Mouse (Mus musculus) stomach, postnatal 0 days (tissue): ENCODE results near the gene Vinac1.

Source experiments
- CTCF ChIP-seq: IDR thresholded peaks from 2 replicates; pipeline ENCODE4 v1.5.1; 2016; ENCODE audit warnings: antibody characterized with exemption, low read depth, mild to moderate bottlenecking, moderate library complexity
- EP300 ChIP-seq: optimal IDR thresholded peaks from 2 replicates; pipeline ENCODE3; 2016; ENCODE audit warnings: antibody characterized with exemption

DNA sequence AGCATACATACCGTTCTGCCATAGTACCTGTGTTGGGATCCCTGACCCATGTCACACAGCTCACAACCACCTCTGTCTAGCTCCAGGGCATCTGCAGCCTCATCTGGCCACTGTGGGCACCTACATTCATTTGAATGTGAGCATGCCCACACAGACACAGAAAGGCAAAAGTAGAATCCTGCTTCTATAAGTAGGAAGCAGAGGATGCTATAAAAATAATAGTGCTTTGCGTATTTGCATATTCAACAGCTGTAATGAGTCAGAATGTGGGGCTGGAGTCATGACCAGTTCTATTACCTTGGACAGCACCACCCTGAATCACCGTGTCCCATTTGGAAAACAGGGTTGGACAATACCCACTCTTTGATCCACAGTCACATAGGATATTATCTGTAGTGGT lies 22.3 kb upstream of the Vinac1 start:
- no peak for TF ChIP-seq CTCF
- no peak for TF ChIP-seq EP300
